Mouse (Mus musculus) cerebellum, postnatal 36 days (tissue): Measurements from ENCODE around the gene Tcn2.
"Not testable (repeated sequence)": the region's sequence is repeated elsewhere in the genome, so short reads cannot be mapped to it uniquely, and the experiment has no call there.

Experiments
- DNase-seq, 2 experiments: peaks; one replicate each; pipeline ENCODE4 v3.0.0; 2021 to 2022; ENCODE audit warnings: mixed read lengths in 2 of 2

Tcn2 gene

DNA sequence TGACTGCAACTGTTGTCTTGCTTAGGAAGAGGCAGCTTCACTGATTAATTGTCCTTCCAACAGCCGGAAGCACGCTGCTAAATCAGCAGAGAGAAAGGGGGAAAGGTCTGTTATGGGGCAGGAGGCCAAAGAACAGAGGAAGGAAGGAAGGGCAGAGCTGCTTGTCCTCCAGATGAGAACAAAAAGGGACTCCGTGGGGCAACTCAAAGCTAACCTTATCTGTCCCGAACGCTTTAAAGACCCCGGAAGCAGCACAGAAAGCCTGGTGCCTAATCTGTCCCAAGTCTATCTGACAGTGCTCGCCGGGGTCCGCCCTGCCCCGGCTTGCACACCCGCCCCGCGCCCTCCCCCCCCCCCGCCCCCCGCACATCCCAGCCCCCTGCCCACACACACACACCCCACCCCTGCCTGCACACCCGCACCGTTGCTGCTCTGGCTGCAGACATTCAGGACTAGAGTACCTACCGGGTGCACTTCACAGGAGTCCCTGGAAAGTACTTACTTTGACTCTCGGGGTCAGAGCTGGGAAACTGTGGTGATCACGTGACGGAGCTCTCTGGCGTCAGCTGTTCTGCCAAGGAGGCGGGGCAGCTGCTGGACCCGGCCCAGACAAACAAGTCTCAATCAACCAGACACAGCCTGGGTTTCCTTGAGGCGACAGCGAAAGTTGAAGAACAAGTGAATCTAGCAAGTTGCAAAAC lies at the start of gene Tcn2:
Gene Tcn2 (minus strand): TSS at position 649 of the 701 bp plus-strand sequence.
- peak; percentile 34 to 39 for DNase-seq

DNA sequence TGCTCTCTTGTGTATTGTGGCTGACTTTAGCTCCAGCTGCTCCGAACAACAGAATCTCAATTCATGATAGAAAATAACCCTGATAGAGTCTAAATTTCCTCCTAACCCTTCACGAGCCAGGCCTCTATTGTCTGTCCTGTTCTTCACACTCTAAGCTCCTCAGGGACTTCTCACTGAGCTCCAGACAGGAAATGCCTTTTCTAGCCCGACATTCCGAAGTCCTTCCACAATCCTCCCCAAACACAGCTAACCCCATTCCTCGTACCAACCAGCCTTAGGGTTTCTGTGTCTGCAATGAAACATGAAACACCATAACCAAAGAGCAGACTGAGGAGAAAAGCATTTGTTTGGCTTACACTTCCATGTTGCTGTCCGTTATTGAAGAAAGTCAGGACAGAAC lies 49.6 kb upstream of the Tcn2 start:
- DNase-seq, result no peak

DNA sequence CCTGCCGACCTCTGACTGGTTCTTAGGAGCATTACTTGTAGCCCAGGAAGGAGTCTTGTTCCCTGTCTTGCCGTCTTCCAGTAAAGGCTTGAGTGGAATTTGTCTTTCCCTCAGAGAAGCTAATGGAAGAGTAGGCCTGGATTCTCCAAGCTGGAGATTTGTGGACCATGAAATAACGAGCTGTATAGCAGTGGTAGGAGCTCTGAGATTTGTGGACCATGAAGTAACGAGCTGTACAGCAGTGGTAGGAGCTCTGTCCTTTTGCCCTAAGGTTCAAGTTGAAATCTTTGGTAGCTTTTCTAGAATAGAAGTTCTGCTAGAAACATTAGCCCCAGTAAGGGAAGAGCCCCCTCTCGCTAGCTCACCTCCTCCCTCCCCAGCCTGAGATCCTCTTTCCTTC lies 46.5 kb upstream of the Tcn2 start:
- DNase-seq, result no peak

DNA sequence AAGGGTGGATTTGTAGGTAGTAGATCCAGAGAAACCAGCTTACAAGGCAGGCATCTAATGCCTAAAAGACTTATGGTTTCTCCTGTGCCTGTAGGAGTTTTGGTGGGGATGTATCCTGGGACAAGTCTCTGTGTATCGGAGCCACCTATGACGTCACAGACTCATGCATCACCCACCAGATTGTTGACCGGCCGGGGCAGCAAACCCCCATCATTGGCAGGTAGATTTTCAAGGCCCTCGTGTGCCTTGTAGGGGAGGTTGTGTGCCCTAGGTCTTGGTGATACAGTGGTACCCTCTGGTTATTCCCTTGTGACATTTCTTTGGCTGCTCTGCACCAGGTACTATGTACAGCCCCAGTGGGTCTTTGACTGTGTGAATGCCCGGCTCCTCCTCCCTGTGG lies 44.7 kb upstream of the Tcn2 start, which contains the start of gene 4930556J24Rik:
Gene 4930556J24Rik (minus strand): TSS at position 101 of the 400 bp plus-strand sequence.
- DNase-seq, result no peak

DNA sequence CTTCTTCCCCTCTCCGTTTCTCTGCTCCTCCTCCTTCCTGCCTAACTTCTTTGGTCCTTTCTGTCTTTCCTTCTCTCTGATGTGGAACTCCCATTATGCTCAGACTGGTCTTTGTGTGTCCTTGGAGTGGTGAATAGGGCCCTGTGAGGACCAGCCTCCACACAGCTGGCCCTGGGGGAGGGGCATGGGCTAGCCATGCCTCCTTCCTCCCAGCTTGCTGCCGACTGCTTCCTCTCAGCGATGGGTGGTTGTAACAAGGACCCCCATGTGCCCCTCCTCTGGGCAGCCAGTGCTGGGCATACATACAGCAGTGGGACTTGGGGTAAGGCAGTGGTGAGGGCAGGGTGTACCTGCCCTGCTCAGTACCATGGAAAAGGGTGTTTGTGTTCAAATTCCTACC lies 42.4 kb upstream of the Tcn2 start:
- no peak for DNase-seq

DNA sequence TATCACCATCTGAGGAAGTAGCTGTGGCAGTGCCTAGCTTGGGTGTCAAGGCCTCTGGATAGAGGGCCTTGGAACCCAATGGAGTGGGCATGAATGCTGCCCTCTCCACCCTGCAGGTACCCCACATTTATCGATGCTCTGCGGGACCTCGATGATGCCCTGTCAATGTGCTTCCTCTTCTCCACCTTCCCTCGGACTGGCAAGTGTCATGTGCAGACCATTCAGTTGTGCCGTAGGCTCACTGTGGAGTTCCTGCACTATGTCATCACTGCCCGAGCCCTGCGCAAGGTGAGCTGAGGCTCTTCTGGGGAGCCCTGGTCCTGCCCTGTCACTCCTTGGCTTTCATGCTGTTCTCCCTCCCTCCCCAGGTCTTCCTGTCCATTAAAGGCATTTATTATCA lies 41.1 kb upstream of the Tcn2 start:
- no peak for DNase-seq

DNA sequence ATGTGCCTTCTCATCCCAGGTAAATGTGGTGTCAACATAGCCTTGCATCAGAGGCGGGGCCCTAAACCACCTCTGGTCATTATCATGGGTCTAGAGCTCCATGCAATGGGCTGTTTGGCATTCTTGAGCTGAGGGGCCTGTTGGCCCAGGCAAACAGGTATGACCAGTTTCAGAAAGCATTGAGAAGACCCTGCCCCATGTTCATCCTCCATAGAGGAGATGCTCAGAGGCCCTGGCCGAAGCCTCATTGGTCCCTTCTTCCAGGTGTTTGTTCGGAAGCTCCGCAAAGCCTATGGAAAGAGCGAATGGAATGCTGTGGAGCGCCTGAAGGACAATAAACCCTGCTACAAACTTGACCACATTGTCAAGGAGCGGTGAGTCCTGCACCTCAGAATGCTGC lies 38.4 kb upstream of the Tcn2 start:
- no peak for DNase-seq

DNA sequence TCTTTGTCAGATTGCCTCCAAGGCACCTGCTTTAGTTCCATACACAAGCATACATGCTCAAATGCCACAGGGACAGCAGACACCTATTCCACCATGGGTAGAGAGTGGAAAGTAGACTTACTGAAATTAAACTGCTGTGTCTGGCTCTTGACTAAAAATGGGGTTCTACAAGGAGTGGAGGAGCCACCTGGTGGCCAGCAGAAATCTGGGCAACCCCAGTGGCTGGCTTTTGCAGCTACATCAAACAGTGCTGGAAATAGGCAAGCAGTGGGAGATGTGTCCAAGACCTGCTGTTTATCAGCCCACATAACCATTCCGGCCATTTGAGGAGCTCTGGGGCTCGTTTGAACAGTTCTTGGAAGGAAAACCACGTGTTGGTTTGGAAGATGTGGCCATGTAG lies 37.9 kb upstream of the Tcn2 start:
- DNase-seq, result no peak

DNA sequence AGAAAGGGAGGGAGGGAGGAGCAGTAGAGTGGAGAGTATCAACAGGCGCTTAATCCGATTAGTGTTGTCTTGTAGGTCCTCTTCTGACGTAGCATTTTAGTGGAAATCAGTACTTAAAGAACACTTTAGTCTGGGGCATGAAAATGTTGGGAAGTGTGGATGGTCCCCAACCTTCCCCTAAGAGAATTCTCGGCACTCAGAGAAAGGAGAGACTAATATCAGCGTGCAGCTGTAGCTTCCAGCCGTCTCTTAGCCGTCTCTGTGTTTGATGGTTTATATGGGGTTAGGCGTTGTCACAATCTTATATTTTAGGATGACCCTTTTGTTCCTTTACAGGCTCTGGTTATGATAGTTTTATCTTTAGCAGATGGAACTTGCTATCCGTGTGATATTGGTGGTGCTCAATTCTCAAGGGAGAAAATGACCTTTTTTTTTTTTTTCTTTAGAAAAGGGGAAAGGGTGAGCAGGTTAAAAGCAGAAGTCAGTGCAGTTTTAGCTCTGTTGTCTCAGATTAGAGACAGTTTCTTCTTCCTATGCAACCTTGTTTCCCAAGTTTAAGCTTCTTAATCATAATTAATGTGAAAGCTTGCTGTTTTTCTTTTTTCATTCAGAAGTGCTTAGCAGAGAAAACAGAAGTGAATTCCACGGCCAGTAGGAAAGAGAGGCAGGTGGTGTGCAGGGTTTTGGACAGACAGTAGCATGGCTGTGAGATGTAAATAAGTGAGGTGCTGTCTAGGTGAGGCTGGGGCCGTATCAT lies 32.6 kb upstream of the Tcn2 start:
- no peak for DNase-seq

DNA sequence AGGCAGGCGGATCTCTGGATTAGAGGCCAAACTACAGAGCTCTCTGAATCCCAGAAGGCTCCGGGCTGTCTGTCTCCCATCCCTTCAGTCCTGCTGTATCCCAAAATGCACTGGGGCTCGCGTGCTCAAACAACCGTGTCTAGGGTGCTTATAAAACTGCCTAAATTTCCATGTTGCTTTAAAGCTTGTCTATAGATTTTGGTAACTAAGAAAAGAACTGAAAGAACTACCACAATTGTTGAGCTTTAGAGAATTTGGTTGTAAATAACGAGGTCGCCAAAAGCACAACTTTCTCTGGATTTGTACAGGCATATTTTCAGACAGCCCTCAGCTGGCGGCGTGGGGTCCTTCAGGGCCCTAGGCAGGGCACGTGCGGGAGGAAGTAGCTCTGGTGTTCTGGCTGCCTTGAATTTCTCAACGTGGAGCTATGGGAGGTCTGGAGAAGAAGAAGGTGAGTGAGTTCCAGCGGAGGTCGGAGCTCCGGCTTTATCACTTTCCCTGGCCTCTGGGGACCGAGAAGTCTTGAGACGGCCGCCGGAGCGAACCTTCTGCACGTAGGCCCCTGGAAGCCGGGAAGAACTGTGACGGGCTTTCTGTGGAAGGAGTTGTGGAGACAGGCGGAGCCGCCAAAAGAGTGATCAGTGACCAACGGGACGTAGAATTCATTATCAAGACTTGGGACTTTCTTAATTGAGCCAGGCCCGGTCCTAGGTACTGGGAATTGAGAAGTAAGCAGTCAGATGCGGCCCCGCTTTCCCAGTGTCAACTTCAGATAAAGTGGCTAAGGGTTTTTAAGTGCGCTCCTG lies 31.9 kb upstream of the Tcn2 start, which contains the start of gene Pes1:
Gene Pes1 (plus strand): TSS at position 366 of the 806 bp plus-strand sequence.
- DNase-seq, result peak; percentile 79 to 85

DNA sequence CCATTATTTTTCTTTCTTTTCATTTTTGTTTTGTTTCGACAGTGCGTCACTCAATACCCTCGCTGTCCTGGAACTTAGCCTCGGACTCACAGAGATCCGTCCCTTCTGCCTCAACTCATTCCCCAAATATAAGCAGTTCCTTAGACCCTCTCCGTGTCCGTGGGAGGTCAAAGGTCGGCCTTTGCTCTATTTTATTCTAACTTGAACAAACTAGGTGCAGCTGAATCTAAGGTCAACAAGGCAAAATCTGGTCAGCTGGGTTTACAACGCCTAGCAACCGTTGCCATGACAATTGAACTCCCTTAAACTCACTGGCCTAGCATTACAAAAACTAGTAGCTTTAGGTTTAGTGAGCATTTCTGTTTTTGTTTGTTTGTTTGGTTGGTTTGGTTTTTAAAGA lies 31.2 kb upstream of the Tcn2 start:
- no peak for DNase-seq

DNA sequence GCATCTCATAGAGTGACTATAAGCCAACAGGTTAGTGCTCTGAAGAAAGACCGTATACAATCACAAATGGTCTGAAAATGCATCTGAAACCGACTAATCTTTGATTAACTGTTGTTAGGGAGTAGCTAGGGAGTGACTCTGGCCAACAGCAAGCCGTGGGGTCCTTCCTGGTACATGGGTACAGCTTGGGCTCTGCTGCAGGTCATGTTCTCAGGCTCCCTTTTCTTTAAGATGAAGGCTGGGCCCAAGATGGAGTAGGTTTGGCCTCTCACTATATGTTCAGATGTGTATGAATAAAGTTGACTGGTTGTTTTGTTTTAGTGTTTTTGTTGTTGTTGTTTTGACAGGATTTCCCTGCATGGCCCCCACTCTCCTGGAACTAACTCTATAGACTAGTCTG lies 29.8 kb upstream of the Tcn2 start:
- no peak for DNase-seq

DNA sequence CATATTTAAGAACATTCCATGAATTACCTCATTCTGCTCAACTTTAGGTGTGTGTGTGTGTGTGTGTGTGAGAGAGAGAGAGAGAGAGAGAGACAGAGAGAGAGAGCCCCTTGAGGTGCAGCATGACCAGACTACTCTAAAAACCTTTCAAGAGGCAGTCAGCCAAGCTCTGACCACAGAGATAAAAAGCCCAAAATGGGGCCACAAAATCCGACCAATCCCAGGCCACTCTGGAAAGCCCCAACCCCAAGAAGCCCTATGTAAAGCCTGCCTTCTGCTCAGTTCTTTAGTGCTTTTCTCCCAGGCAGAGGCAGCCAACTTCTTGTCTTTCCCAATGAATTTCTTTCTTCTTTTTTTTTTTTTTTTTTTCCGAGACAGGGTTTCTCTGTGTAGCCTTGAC lies 28.9 kb upstream of the Tcn2 start:
- no peak for DNase-seq

DNA sequence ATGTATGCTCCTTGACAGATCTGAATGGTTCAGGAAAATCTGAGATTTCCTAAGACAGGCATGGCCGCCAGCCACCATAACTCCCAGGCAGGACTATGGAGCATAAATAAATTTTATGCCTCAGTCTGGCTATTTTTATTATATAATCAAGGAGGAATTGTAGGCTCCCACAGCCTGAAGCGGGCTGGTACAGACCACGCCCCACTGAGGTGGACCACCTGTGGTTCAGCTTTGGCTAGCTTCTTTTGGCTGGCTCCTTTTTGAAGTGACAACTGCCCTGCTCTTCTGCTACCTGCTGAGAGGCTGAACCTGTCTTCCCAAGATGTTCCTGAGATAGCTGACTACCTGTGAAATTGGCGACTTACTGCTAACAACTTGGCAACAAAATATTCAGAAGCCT lies 23.4 kb upstream of the Tcn2 start:
- not testable (repeated sequence) for DNase-seq

DNA sequence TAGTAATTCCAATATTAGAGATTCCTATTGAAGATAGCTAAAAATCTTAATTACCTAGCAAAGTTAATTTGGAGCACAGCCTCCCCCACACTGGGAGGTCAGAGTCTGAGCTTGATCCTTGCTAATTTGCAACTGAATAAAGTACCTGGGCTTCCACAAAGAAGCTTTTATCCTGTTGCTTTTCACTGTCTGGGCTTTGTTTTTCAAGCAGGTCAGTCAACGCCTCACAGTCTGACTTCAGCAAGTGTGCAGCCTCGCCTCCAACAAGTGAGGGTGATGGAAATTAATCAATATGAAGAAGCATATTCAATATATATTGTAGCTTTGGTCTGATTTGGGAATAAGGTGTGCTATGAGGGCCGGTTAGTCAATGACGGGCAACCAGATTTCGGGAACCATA lies 22.9 kb upstream of the Tcn2 start:
- not testable (repeated sequence) for DNase-seq

DNA sequence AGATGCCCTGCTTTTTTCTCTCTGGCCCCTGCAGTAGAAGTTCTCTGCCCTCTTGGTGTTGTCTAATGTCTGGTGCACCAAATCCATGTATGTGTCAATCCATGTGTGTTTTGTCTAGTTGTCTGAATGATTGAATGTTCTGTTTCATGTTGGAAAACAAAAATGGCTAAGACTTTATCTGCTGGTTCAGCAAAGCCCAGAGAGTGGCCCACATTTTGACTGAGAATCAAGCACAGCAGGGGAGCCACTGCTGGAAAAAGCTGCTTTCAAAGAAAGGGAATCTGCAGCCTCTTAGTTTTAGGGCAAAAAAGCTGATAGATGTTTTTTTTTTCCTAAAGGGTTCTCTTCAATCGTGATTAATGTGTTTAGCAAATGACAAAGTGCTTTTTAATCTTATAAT lies 14.4 kb upstream of the Tcn2 start:
- no peak for DNase-seq

DNA sequence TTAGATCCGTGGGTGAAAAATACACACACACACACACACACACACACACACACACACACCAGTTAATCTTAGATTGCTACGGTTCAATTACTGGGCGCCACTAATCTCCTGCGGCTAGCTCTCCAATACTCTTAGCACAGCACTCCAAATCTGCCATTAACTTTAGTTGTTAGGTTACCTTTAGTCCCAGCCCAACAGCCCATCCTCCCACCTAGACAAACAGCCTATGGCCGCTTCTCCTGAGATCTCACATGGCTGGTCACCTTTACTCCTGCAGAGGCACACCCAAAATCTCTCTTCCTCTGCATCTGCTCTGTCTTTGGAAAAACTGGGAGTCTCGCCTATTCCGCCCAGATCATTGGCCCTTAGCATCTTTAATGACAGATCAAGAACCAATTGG lies 9.4 kb upstream of the Tcn2 start:
- no peak for DNase-seq

DNA sequence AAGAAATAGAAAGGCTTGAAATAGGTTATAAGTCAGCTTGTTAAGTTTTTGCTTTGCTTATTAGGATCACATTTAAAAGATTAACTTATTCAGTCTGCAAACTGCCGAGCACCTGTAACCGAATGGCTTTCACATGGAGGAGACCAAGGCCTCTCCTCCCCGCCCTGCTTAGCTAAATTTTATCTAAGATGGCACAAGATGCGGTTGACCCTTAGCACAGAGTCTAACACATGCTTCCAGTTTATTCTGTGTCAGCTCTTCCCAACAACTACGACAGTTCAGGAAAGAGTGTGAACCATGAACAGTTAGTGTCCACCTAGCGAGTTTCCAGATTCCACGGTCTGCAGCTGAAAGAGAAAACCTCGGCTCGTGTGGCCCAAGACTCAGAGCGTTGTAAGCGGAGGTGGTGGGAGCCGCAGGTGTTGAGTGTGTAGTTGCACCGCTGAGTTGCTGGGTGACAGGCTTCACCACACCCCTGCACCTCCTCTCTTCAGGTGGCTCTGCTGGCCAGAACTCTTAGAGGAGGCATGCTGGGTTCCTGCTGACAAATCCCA lies 5.4 kb upstream of the Tcn2 start:
- no peak for DNase-seq

DNA sequence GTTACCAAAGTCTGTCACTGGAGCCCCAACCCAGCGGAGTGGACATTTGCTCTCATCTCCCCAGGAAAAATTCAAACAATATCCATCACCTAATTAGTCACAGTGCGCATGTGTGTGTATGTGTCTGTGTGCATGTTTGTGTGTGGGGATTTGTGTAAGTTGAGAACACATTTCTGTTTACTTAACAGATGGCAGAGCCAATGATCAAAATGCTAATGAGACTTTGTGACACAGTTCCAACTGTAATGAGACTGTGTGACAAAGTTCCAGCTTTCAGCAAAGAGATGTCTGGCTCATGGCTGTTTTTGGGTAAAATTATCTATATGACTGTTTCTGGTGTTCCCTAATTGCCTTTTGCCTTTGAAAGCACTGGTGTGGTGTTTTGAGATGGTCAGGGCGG lies 4.4 kb upstream of the Tcn2 start:
- DNase-seq, result no peak

DNA sequence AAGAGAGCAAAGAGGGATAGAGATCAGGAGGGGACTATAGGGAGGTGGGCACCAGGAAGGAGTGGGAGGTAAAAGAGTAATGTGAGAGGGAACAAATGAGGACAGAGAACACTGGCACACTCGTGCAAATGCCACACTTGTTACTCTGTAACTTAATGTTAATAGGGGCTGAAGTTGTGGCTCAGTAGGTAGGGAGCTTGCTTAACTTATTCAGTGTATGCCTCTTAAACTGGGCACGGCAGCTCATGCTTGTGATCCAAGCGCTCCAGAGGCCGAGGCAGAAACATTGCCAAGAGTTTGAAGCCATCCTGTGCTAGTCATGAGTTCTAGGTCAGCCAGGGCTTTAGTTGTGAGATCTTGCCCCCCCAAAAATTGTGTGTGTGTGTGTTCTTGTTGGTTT lies 3.2 kb upstream of the Tcn2 start:
- no peak for DNase-seq

DNA sequence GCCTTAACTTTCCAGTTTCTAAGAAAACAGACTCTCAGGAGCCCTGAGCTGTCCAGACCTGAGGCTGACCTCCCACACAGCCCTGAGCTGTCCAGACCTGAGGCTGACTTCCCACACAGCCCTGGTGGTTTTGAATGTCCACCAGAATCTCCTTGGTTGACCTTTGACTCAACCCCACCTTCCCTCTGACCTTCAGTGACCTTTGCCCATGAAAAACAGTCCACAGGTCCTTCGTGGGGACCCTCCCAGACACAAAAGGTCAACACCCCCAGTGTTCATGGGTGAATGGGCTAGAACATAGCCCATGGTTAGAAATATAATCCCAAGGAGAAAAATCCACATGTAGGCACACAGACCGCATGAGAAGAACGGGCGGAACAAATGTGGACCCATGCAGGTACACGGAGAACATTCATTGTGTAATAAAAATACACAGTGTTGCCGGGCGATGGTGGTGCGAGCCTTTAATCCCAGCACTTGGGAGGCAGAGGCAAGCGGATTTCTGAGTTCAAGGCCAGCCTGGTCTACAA lies 1.9 kb upstream of the Tcn2 start:
- no peak for DNase-seq

DNA sequence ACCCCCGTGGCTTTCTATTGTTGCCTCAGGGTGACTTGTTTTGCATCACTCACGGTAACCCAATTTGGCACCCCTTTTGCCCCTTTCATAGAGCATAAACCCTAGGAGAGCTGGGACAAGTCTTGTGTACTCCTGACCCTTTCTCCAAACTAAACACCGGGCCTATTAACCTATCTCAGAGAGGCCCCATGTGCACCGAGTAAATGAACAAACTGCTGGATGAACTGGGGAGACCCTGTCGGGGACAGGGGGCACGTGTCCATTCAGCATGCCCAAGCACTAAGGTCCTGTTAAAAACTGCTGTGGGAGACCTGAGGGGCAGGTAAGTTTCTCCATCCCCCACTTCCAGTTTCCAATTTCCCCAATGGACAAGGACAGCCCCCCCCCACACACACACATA lies 1.0 kb downstream of the Tcn2 start:
- DNase-seq, result no peak

DNA sequence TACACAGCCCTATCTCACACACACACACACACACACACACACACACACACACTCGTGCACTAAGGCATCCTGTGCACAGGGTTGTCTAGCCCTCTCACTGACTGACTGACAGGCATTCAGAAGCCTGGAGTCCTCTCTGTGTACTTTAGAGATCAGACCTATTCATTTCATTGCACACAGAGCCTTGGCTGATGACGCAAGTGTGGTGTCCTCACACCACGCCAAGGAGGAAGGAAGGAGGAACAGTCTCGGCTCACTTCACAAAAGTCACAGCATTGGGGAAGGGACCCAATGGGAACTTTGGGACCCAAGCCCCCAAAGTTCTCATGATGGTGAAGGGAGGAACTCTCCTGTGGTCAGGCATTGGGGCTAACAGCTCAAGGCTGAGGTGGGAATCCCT lies 1.9 kb downstream of the Tcn2 start:
- DNase-seq, result no peak
